Mouse (Mus musculus): ENCODE measurements around the gene Gm12184. TPM values are rescaled to one million over a fixed set of nuclear protein-coding genes. Genes with fewer than 3 reads are reported as not detected.
A peak's percentile ranks its signal among the peaks of the same experiment; 100 is the strongest.

Gm12184 gene
- total RNA-seq, 1 experiment, result 12.2 TPM

DNA sequence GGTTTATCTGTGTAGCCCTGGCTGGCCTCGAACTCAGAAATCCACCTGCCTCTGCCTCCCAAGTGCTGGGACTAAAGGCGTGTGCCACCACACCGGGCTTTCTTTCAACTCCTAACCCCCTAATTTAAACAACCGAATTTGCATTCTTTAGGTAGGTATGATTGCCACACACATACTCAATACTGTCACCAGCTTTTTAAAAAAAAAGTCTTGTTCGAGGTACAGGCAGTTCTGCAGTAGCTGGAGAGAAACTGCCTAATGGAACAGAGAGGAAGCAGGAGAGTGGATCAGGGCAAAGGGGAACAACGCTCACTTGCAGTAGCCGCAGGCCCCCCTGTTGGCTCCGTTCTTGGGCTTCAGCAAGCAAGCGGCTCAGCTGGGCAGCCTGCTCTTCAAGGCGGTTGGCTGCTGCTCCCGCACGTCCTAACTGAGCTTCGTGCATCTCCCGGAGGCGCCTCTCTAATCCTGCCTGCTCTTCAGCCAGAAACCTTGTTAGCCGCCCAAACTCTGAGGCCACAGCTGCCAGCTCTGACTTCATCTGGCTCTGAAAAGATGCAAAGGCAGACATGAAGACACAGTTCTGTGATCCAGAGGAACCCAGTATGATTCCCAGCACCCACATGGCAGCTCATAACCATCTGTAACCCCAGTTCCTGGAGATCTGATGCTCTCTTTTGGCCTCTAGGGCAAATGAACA, 17.6 kb downstream of the Gm12184 start:
- Histone ChIP-seq H3K9ac (ENCODE audit: insufficient read depth, low read depth, low read length, poor library complexity, severe bottlenecking) (no peak overlapping the region; the same call in 1 of the 2 replicates), H3K36me3 (ENCODE audit: control insufficient read depth, insufficient read depth, low read length, poor library complexity, severe bottlenecking) (peaks cover 57% of the 10 kb centered on the region)

DNA sequence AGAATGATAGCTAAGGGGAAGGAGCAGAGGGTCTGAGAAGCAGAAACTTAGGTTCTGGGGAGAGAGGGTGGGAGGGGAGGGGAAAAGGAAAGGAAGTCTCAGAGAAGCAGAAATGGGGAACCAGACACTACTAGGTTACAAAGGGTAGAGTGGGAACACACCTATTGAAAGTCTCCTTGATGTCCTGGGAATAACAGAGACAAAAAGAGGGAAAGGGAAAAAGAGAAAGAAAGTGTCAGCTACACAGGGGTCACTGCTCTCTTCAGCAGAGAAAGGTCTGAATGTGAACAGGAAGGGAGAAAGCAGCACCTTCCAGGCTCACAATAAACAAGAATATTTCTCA, 18.2 kb downstream of the Gm12184 start:
- H3K9ac ChIP-seq (ENCODE audit: insufficient read depth, low read depth, low read length, poor library complexity, severe bottlenecking), result no peak overlapping the region
- peaks cover 0 to 3% of the 10 kb centered on the region in 2 experiments; a peak in 2 of 4 replicates for H3K4me1 ChIP-seq (ENCODE audit: control insufficient read depth in 2 of 2, insufficient read depth in 2 of 2, low read length in 2 of 2, poor library complexity in 1 of 2)
- H3K4me3 ChIP-seq (ENCODE audit: insufficient read depth in 1 of 2, low read depth in 1 of 2, low read length in 2 of 2, poor library complexity in 1 of 2, severe bottlenecking in 1 of 2), result no peak overlapping the region
- TF ChIP-seq ZC3H11A (IDR thresholded peaks at IDR 0.05; ENCODE audit: borderline replicate concordance, low read depth, low read length) (no peak), MAFK (IDR thresholded peaks at IDR 0.05; ENCODE audit: insufficient read depth, low read depth, low read length) (no peak), CHD2 (IDR thresholded peaks at IDR 0.05; ENCODE audit: low read depth, low read length) (no peak), HCFC1 (IDR thresholded peaks at IDR 0.05; ENCODE audit: borderline replicate concordance, insufficient read depth, low read length) (no peak), ZNF384 (IDR thresholded peaks at IDR 0.05; ENCODE audit: low read depth, low read length) (no peak)
- no peaks in the 10 kb centered on the region for H3K9me3 ChIP-seq (ENCODE audit: control insufficient read depth, insufficient read depth, low read depth, low read length)
- peaks cover 61% of the 10 kb centered on the region for H3K36me3 ChIP-seq (ENCODE audit: control insufficient read depth, insufficient read depth, low read length, poor library complexity, severe bottlenecking)
- no peak for DNase-seq (ENCODE audit: low read depth, low spot score)
- in situ Hi-C loops (cut with MboI; ENCODE audit: low sequenced_read_pairs in 2 of 2, unreplicated experiment in 2 of 2), result no loop called here
- no peak overlapping the region for H3K27ac ChIP-seq (ENCODE audit: insufficient read depth, low read depth, low read length, poor library complexity, severe bottlenecking)

More for the DNA sequence above, 17.6 kb downstream of the Gm12184 start:
- TF ChIP-seq ZNF384 (IDR thresholded peaks at IDR 0.05; ENCODE audit: low read depth, low read length) (0 out of 2 replicates have a peak, but pooled peaks have one; percentile 5), HCFC1 (IDR thresholded peaks at IDR 0.05; ENCODE audit: borderline replicate concordance, insufficient read depth, low read length) (no peak)
- H3K27ac ChIP-seq (ENCODE audit: insufficient read depth, low read depth, low read length, poor library complexity, severe bottlenecking), result no peak overlapping the region
- in situ Hi-C loops (cut with MboI; ENCODE audit: low sequenced_read_pairs in 2 of 2, unreplicated experiment in 2 of 2), result no loop called here
- peaks cover 0 to 3% of the 10 kb centered on the region in 2 experiments; a peak in 1 of 4 replicates for H3K4me1 ChIP-seq (ENCODE audit: control insufficient read depth in 2 of 2, insufficient read depth in 2 of 2, low read length in 2 of 2, poor library complexity in 1 of 2)
- H3K9me3 ChIP-seq (ENCODE audit: control insufficient read depth, insufficient read depth, low read depth, low read length), result no peaks in the 10 kb centered on the region
- no peak overlapping the region for H3K4me3 ChIP-seq (ENCODE audit: insufficient read depth in 1 of 2, low read depth in 1 of 2, low read length in 2 of 2, poor library complexity in 1 of 2, severe bottlenecking in 1 of 2)
- DNase-seq (ENCODE audit: low read depth, low spot score), result no peak

DNA sequence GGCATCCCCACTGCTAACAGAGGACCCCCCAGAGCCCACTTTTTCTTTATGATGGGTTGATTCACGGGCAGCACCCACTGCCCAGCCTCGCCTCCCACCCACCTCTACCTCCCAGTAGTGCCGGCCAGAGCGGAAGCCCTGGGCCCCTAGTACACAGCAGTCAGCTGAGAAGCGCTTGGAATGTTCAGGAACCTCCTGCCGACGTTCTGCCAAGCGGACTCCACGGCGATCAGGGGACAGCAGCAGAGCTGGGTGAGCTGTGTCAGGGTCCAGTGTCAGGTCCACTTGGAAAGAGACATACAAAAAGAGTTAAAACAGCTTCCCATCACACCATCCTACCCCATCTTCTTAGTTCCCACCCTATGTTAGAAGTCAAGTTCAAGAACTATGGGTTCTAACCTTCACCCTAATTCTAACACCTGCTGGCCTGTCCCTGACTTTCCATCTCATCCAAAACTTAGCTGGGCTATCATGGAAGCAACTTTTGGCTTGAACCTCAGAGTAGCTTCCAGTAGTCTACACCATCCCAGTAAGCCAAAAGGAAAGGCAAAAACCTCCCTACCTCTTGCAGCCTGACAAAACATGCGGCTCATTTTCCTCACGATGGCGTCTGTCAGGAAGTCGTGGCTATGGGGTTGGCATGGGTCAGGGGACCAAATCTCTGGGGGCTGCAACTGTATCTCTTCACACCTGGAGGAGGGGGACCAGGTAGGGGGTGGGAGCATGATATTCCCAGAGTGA, 18.7 kb downstream of the Gm12184 start:
- Histone ChIP-seq H3K36me3 (ENCODE audit: control insufficient read depth, insufficient read depth, low read length, poor library complexity, severe bottlenecking) (peaks cover 64% of the 10 kb centered on the region), H3K27ac (ENCODE audit: insufficient read depth, low read depth, low read length, poor library complexity, severe bottlenecking) (no peak overlapping the region; the same call in 1 of the 2 replicates), H3K4me1 (ENCODE audit: control insufficient read depth in 2 of 2, insufficient read depth in 2 of 2, low read length in 2 of 2, poor library complexity in 1 of 2) (peaks cover 0 to 3% of the 10 kb centered on the region in 2 experiments; a peak in 2 of 4 replicates), H3K4me3 (ENCODE audit: insufficient read depth in 1 of 2, low read depth in 1 of 2, low read length in 2 of 2, poor library complexity in 1 of 2, severe bottlenecking in 1 of 2) (no peak overlapping the region), H3K9ac (ENCODE audit: insufficient read depth, low read depth, low read length, poor library complexity, severe bottlenecking) (no peak overlapping the region), H3K9me3 (ENCODE audit: control insufficient read depth, insufficient read depth, low read depth, low read length) (no peaks in the 10 kb centered on the region)
- TF ChIP-seq HCFC1 (IDR thresholded peaks at IDR 0.05; ENCODE audit: borderline replicate concordance, insufficient read depth, low read length) (no peak), CHD2 (IDR thresholded peaks at IDR 0.05; ENCODE audit: low read depth, low read length) (0 out of 2 replicates have a peak, but pooled peaks have one; percentile 36)
- in situ Hi-C loops (cut with MboI; ENCODE audit: low sequenced_read_pairs in 2 of 2, unreplicated experiment in 2 of 2), result no loop called here
- DNase-seq (ENCODE audit: low read depth, low spot score), result no peak

- TF ChIP-seq CHD2 (IDR thresholded peaks at IDR 0.05; ENCODE audit: low read depth, low read length) (no peak; the same call in 1 of the 2 replicates), ZC3H11A (IDR thresholded peaks at IDR 0.05; ENCODE audit: borderline replicate concordance, low read depth, low read length) (no peak), ZNF384 (IDR thresholded peaks at IDR 0.05; ENCODE audit: low read depth, low read length) (no peak), HCFC1 (IDR thresholded peaks at IDR 0.05; ENCODE audit: borderline replicate concordance, insufficient read depth, low read length) (no peak), MAFK (IDR thresholded peaks at IDR 0.05; ENCODE audit: insufficient read depth, low read depth, low read length) (no peak)
- Histone ChIP-seq H3K27ac (ENCODE audit: insufficient read depth, low read depth, low read length, poor library complexity, severe bottlenecking) (peak overlapping the region; percentile 6; the same call in 1 of the 2 replicates), H3K4me1 (ENCODE audit: control insufficient read depth in 2 of 2, insufficient read depth in 2 of 2, low read length in 2 of 2, poor library complexity in 1 of 2) (peaks cover 0 to 7% of the 10 kb centered on the region in 2 experiments; a peak in 2 of 4 replicates), H3K36me3 (ENCODE audit: control insufficient read depth, insufficient read depth, low read length, poor library complexity, severe bottlenecking) (peaks cover 65% of the 10 kb centered on the region), H3K4me3 (ENCODE audit: insufficient read depth in 1 of 2, low read depth in 1 of 2, low read length in 2 of 2, poor library complexity in 1 of 2, severe bottlenecking in 1 of 2) (no peak overlapping the region), H3K9ac (ENCODE audit: insufficient read depth, low read depth, low read length, poor library complexity, severe bottlenecking) (no peak overlapping the region), H3K9me3 (ENCODE audit: control insufficient read depth, insufficient read depth, low read depth, low read length) (no peaks in the 10 kb centered on the region)
- DNase-seq (ENCODE audit: low read depth, low spot score), result no peak
- in situ Hi-C loops (cut with MboI; ENCODE audit: low sequenced_read_pairs in 2 of 2, unreplicated experiment in 2 of 2), result no loop called here
Observed at GRCm38 (mm10) chr11:48806856-48807562, 19.4 kb downstream of the Gm12184 start.

All from ES-E14 (cell line).